Mouse (Mus musculus) T-helper 17 cell (primary cell): ENCODE results near the gene Slc25a45.
"Not testable (repeated sequence)": the region's sequence is repeated elsewhere in the genome, so short reads cannot be mapped to it uniquely, and the experiment has no call there.

Source experiments
- in situ Hi-C, 2 experiments: fragments of 300-600 bp; cut with MboI, MseI; formaldehyde crosslinking; loops; 1 replicate in 1 of 2; 2 replicates in 1 of 2; pipeline ENCODE4 v1.15.1; 2025; ENCODE audit warnings: high pct_unique_total_duplicates in 2 of 2

Gene Slc25a45

GRCm38 (mm10) chr19:5851481-5851971 is 26.1 kb upstream of the Slc25a45 start:
- in situ Hi-C loops = loop anchor here in 1 of 2 experiments (5.0 to 25.0 kb wide), 2 partner anchors 36 to 1464 kb away; partner anchors contain the start of gene Kdm2a

DNA sequence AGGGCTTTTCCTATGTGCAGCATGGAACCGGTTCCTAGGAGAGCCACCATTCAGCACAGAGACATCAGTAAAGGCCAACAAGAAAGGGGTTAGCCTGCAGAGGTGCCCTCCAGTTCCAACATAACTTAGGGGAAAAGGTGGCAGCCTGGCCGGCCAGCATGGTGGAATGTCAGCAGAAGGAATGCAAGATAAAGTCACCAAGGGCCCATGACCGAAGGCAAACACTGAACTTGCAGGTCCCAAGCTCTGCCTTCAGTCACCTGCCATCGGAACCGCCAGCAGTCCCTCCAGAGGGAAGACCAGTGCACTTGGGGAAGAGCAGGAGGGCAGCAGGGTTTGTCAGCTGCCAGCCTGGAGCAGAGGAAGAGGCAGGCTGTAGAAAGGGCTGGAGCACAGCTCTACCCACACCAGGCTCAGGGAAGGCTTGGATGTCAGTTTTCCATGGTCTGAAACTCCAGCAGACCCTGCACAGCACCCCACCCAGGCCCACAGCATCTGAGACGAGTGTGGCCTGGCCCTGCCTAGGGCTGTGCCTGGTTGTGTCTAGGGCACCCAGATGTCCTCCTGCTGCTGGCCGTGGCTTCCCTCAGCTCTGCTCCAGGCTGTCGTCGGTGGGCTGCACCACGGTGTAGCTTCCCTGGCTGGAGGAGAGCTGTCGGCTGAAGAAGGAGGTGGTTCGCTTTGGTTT is 25.4 kb upstream of the Slc25a45 start:
- in situ Hi-C loops = loop anchor here in 1 of 2 experiments (5.0 to 25.0 kb wide), 2 partner anchors 35 to 1465 kb away; partner anchors contain the start of gene Kdm2a

DNA sequence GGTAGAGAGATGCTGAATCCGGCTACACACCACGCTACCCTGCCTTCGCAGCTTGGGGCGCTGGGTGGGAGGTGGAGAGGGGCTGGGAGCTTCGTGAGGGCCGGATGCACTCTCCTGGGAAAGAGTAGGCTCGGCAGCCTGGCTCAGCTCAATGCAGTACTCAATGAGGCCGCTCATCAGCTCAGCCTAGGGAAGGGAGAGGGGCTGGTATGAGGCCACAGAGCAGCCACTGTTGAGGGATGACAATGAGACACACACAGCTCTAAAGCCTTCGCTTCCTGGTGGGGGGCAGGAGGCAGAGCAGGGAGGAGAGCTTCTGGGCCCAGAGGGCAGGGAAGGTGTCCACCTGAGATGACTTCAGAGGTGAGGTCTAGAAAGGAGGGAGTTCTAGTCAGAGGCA is 21.0 kb upstream of the Slc25a45 start:
- in situ Hi-C loops = loop anchor here in 1 of 2 experiments (25.0 kb wide), 1 partner anchor 1469 kb away; the partner anchor contains the start of gene Kdm2a

DNA sequence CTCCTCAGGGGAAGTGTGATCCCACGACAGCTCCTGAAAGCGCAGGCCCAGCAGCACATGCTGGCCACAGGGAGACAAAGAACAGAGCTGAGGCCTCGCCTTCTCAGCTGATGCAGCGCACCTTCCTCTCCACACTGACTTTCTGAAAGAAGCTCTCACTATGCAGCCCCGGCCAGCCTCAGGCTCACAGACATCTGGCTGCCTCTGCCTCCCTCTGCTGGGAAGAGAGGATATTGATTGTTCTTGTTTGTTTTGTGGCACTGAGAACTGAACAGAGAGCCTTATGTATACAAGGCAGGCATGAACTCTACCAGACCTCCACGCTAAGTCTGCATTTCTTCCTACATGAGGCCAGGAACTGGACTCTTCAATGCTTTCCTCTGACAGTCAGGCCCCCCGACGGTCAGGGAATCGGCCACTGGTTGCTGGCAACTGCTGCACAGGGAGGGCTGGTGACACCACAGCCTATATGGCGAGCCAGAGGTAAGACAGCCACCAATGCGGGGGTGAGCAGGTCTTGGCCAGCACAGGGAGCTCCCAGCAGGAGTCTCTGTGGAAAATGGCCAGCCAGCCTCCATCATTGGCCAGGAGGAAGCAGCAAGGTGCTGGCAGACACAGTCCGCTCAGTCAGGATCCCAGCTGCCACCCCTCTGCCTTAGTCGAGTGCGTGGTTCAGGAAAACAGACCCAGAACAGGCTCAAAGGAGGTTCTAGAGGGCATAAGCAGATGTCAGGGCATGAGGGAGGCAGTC is 15.1 kb upstream of the Slc25a45 start:
- in situ Hi-C loops = loop anchor here in 1 of 2 experiments (25.0 kb wide), 1 partner anchor 1475 kb away; the partner anchor contains the start of gene Kdm2a

DNA sequence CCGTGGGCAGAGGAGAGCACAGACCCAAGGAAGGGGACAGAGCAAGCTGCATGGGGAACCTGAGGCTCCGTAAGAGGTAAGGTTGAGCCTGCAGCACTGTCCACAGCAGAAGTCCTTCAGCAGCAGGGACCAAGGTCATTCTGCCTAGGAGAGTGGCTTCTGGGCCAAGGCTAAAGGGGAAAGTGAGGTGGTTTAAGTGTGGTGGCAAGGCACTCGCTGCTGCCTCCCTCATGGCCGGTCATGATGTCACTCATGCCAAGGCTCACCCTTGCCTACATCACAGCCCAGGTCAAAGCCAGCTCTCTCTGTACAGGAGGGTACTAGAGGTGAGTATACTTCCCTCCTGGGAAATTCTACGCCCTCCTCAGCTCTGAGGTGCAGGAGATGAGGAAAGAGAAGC is 13.8 kb upstream of the Slc25a45 start:
- in situ Hi-C loops = loop anchor here in 1 of 2 experiments (25.0 kb wide), 1 partner anchor 1476 kb away; the partner anchor contains the start of gene Kdm2a

GRCm38 (mm10) chr19:5864710-5865398 is 12.8 kb upstream of the Slc25a45 start:
- in situ Hi-C loops = loop anchor here in 1 of 2 experiments (25.0 kb wide), 1 partner anchor 1478 kb away; the partner anchor contains the start of gene Kdm2a

- in situ Hi-C loops = loop anchor here in 1 of 2 experiments (25.0 kb wide), 1 partner anchor 1481 kb away; the partner anchor contains the start of gene Kdm2a
Measured at GRCm38 (mm10) chr19:5868096-5868495, 9.5 kb upstream of the Slc25a45 start.

GRCm38 (mm10) chr19:5871273-5871672 is 6.3 kb upstream of the Slc25a45 start:
- in situ Hi-C loops = loop anchor here (10.0 to 25.0 kb wide), 2 partner anchors 86 to 1484 kb away; partner anchors contain the start of gene Kdm2a (in 1 of the 2)

DNA sequence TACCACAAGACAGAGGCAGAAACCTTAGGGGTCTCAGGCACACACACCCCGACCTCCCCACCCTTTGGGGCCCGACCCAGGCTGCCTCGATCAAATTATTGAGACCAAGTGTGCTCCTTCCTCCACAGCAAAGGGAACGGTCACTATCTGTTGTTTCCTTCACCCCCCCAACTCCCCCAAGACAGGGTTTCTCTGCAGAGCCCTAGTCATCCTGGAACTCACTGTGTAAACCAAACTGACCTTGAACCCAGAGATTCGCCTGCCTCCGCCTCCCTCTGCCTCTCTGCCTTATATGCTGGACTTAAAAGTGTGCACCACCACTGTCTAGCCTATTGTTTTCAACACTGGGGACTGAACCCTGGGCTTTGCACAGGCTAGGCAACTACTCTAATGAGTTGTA is 5.9 kb upstream of the Slc25a45 start:
- in situ Hi-C loops = loop anchor here (10.0 to 25.0 kb wide), 2 partner anchors 87 to 1484 kb away; partner anchors contain the start of gene Kdm2a (in 1 of the 2)

- in situ Hi-C loops = loop anchor here (10.0 to 25.0 kb wide), 2 partner anchors 88 to 1485 kb away; partner anchors contain the start of gene Kdm2a (in 1 of the 2)
Measured at GRCm38 (mm10) chr19:5872528-5872927, 5.1 kb upstream of the Slc25a45 start.

GRCm38 (mm10) chr19:5872931-5873556 is 4.6 kb upstream of the Slc25a45 start:
- in situ Hi-C loops = loop anchor here (10.0 to 25.0 kb wide), 2 partner anchors 88 to 1486 kb away; partner anchors contain the start of gene Kdm2a (in 1 of the 2)

- in situ Hi-C loops = loop anchor here (10.0 to 25.0 kb wide), 2 partner anchors 90 to 1487 kb away; partner anchors contain the start of gene Kdm2a (in 1 of the 2)
Measured at GRCm38 (mm10) chr19:5874391-5874968, 3.1 kb upstream of the Slc25a45 start.

- in situ Hi-C loops = loop anchor here (5.0 to 25.0 kb wide), 3 partner anchors 88 to 1488 kb away; partner anchors contain the start of gene Kdm2a (in 1 of the 2)
Measured at GRCm38 (mm10) chr19:5874969-5875480, 2.6 kb upstream of the Slc25a45 start, which contains the start of gene Frmd8. Frmd8 (minus strand) TSS chr19:5875274.

GRCm38 (mm10) chr19:5878362-5878722 is 734 bp downstream of the Slc25a45 start:
- in situ Hi-C loops = loop anchor here (5.0 to 10.0 kb wide), 2 partner anchors 91 to 94 kb away; no protein-coding TSS in a partner anchor

GRCm38 (mm10) chr19:5878916-5879315 is 1.3 kb downstream of the Slc25a45 start:
- in situ Hi-C loops = loop anchor here (5.0 to 10.0 kb wide), 2 partner anchors 92 to 94 kb away; no protein-coding TSS in a partner anchor

- in situ Hi-C loops = loop anchor here (5.0 to 10.0 kb wide), 2 partner anchors 92 to 95 kb away; no protein-coding TSS in a partner anchor
Measured at GRCm38 (mm10) chr19:5879735-5880134, 2.1 kb downstream of the Slc25a45 start.

- in situ Hi-C loops = no loop called here
Measured at GRCm38 (mm10) chr19:5881155-5881554, 3.5 kb downstream of the Slc25a45 start.

- in situ Hi-C loops = not testable (repeated sequence)
Measured at GRCm38 (mm10) chr19:5882079-5882478, 4.5 kb downstream of the Slc25a45 start.

GRCm38 (mm10) chr19:5883935-5884334 is 6.3 kb downstream of the Slc25a45 start:
- in situ Hi-C loops = no loop called here
